Mouse (Mus musculus) inflammation-experienced regulatory T-cells, adult 6 months (primary cell): ENCODE results near the gene Gm13691. TPM values are rescaled to one million over a fixed set of nuclear protein-coding genes. Genes with fewer than 3 reads are reported as not detected.
"Not testable (repeated sequence)": the region's sequence is repeated elsewhere in the genome, so short reads cannot be mapped to it uniquely, and the experiment has no call there.

Source experiments
- ATAC-seq: one replicate; pipeline ENCODE4 v1.8.0; 2017
- polyA plus RNA-seq, 3 experiments: library from polyadenylated mRNA; unstranded; fragments of 100-300 nt; shearing (Covaris generic); gene quantifications; one replicate each; pipeline ENCODE4 v1.2.1; 2017

The Gm13691 gene
- polyA plus RNA-seq, 3 experiments from 2014 or later = not detected

DNA sequence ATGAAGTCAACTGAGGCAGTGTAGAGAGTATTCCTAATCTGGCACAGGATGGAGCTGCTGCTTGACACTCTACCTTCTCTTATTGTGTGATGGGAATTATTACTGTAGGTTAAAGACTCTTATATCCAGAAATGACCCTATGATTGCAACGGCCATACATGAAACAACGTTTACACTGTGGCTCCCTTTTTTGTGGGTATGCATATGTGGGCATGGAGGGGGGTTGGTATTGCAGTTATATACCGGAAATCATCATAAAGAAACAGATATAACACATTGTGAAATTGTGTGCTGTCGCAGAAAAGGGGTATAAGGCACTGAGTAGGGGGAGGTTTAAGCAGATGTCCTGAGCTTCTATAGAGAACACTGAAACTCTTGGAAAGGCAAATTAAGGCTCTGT, 45.6 kb downstream of the Gm13691 start:
- no peak for ATAC-seq

DNA sequence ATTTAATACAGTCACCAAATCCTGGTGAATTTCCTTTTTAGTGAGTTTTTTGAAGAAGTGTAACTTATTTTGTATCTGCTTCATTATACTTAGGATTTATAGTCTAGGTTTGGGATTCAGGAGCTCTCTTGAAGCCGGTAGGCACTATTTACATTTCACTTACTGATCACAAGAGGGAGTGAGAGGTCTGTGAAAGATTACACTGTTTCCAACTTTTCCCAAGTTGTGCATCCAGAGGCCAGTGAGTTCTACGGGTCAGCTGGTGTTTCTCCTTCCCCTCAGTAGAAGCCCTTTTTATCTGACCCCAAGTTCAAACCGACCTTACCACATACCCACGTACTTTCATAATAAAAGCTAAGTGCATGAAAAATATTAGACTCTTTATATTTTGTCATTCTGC, 47.0 kb downstream of the Gm13691 start:
- ATAC-seq = no peak

DNA sequence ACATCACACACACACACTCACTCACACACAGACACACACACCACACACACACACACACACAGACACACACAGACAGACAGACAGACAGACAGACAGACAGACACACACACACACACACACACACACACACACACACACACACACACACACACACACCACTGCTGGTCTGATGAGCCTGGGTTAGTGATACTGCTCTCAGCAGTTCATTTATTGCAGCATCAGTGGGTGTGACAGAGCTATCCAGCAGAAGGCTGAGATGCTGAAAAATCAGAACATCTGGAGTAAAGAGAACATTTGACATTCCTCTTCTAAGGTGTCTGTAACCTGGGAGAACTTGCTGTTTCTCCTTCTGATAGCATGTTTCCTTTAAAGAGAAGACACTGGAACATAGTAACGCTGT, 47.6 kb downstream of the Gm13691 start:
- not testable (repeated sequence) for ATAC-seq

DNA sequence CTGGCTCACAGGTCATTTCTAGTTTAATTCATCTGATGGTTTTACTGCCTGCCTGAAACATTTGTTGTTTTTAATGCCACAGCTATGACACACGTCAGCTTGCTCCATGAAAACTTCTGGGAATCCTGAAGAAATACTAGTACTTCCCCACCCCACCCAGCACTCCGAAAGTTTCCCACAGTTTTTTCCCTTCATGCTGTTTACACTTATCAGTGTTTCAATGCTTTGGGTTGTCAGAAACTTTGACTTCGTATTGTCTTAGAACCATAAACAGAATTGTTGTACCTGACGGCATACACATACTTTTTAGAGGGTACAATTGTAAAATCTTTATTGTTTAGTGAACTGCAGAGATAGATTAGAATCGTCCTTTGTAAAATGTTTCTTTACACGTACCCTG, 48.9 kb downstream of the Gm13691 start:
- no peak for ATAC-seq

Other genes with a start within 250 kb of the Gm13691 start
- 1 to 10 TPM in 1 of 3 experiments, under 1 TPM in 2; 0.25 to 1.0 (median 0.52) TPM for gene Fam171b, start 177.9 kb upstream of the Gm13691 start, polyA plus RNA-seq
- gene Zswim2, start 49.3 kb upstream of the Gm13691 start, polyA plus RNA-seq = not detected
- not detected for gene Gm13698, start 34.9 kb upstream of the Gm13691 start, polyA plus RNA-seq
- not detected for gene Gm13693, start 29.1 kb upstream of the Gm13691 start, polyA plus RNA-seq
- gene Gm13695, start 23.2 kb upstream of the Gm13691 start, polyA plus RNA-seq = not detected
- not detected for gene Gm13696, start 17.4 kb upstream of the Gm13691 start, polyA plus RNA-seq
- gene Gm13694, start 11.6 kb upstream of the Gm13691 start, polyA plus RNA-seq = not detected
- not detected for gene Gm13697, start 5.8 kb upstream of the Gm13691 start, polyA plus RNA-seq